9 mouse cellular contexts compared by ENCODE assay signal in genomic region chr5:108651823-108652222, GRCm38 (mm10). TPM values are rescaled to one million over a fixed set of nuclear protein-coding genes. Genes with fewer than 3 reads are reported as not detected.
A peak's percentile ranks its signal among the peaks of the same experiment; 100 is the strongest.
DNase-seq lines count a peak whose midpoint lies in the region; ATAC-seq and TF ChIP-seq lines count a peak whose summit lies in the region.
"Had no signal": no experiment of that assay in that cellular context is flagged by ENCODE, and none has a peak within 500 bp of the region (broad histone marks: within the 10 kb centered on the region; RNA-seq: fewer than 3 reads in every experiment).

No protein-coding gene starts in this region.

- no peak overlapping the region for H3K4me2 ChIP-seq in heart, embryonic 12.5 days
- no peak overlapping the region for H3K4me2 ChIP-seq in hindbrain, embryonic 13.5 days
- no peak overlapping the region for H3K4me2 ChIP-seq in limb, embryonic 12.5 days
- H3K4me2 ChIP-seq in midbrain, embryonic 15.5 days: no peak overlapping the region

- no peak for DNase-seq in heart, adult 2 months
- peak; percentile 75 for DNase-seq in MN1 (ENCODE audit: low spot score)
- DNase-seq in thymus, postnatal 14 days: peak; percentile 80

- no peaks in the 10 kb centered on the region for H3K79me2 ChIP-seq in heart, adult 2 months (replicated peaks; ENCODE audit: control insufficient read depth, insufficient read depth, low read length)

- H3K27ac ChIP-seq in heart, adult 2 months: no peak overlapping the region
- no peak overlapping the region for H3K27ac ChIP-seq in heart, embryonic 12.5 days (ENCODE audit: poor library complexity, severe bottlenecking)
- no peak overlapping the region for H3K27ac ChIP-seq in hindbrain, embryonic 13.5 days
- no peak overlapping the region for H3K27ac ChIP-seq in limb, embryonic 12.5 days
- H3K27ac ChIP-seq in midbrain, embryonic 15.5 days: no peak overlapping the region
- H3K27ac ChIP-seq: macrophage had no signal

- TF ChIP-seq EP300 in heart, adult 2 months (IDR thresholded peaks at IDR 0.05; ENCODE audit: insufficient read depth, low read depth, low read length): no peak

- peak; percentile 77 for TF ChIP-seq CTCF in heart, adult 2 months (IDR thresholded peaks at IDR 0.05)

- TF ChIP-seq POLR2A in heart, adult 2 months (IDR thresholded peaks at IDR 0.05; ENCODE audit: insufficient read depth, low read depth, low read length): no peak

- ATAC-seq in heart, embryonic 12.5 days (ENCODE audit: insufficient number of reproducible peaks, low FRiP score): no peak
- peak; percentile 81 for ATAC-seq in common myeloid progenitor, adult 5-6 weeks (replicated peaks; ENCODE audit: low read depth, poor library complexity, severe bottlenecking)
- peak; percentile 66 for ATAC-seq in hindbrain, embryonic 13.5 days (ENCODE audit: low FRiP score)
- ATAC-seq in limb, embryonic 12.5 days (ENCODE audit: insufficient number of reproducible peaks, insufficient read depth, low FRiP score, low TSS enrichment, low read depth): peak; percentile 32; the same call in 1 of the 2 replicates
- ATAC-seq in midbrain, embryonic 15.5 days (replicated peaks): peak; percentile 57

- no peaks in the 10 kb centered on the region for H3K9me3 ChIP-seq in heart, embryonic 12.5 days (replicated peaks)
- H3K9me3 ChIP-seq in hindbrain, embryonic 13.5 days: no peaks in the 10 kb centered on the region
- no peaks in the 10 kb centered on the region for H3K9me3 ChIP-seq in limb, embryonic 12.5 days
- no peaks in the 10 kb centered on the region for H3K9me3 ChIP-seq in midbrain, embryonic 15.5 days

- H3K9ac ChIP-seq in heart, adult 2 months (ENCODE audit: low read depth, low read length): no peak overlapping the region
- no peak overlapping the region for H3K9ac ChIP-seq in heart, embryonic 12.5 days
- no peak overlapping the region for H3K9ac ChIP-seq in hindbrain, embryonic 13.5 days
- no peak overlapping the region for H3K9ac ChIP-seq in limb, embryonic 12.5 days (replicated peaks)
- H3K9ac ChIP-seq in midbrain, embryonic 15.5 days: no peak overlapping the region

- no peaks in the 10 kb centered on the region for H3K27me3 ChIP-seq in heart, adult 2 months (ENCODE audit: control insufficient read depth, insufficient read depth, low read length)
- H3K27me3 ChIP-seq in heart, embryonic 12.5 days (replicated peaks): no peaks in the 10 kb centered on the region
- H3K27me3 ChIP-seq in hindbrain, embryonic 13.5 days: no peaks in the 10 kb centered on the region
- H3K27me3 ChIP-seq in limb, embryonic 12.5 days: no peaks in the 10 kb centered on the region
- no peaks in the 10 kb centered on the region for H3K27me3 ChIP-seq in midbrain, embryonic 15.5 days (replicated peaks)

- WGBS in heart, adult 2 months: 45% methylated on average over 1 of the region's 1 CpGs
- 48% methylated on average over 1 of the region's 1 CpGs for WGBS in heart, embryonic 12.5 days
- WGBS in hindbrain, embryonic 13.5 days: 55% methylated on average over 1 of the region's 1 CpGs
- WGBS in limb, embryonic 12.5 days: 58% methylated on average over 1 of the region's 1 CpGs
- WGBS in midbrain, embryonic 15.5 days: 65% methylated on average over 1 of the region's 1 CpGs

- no peaks in the 10 kb centered on the region for H3K36me3 ChIP-seq in heart, adult 2 months (ENCODE audit: control insufficient read depth, insufficient read depth, low read length)
- H3K36me3 ChIP-seq in heart, embryonic 12.5 days: peaks cover 92% of the 10 kb centered on the region
- H3K36me3 ChIP-seq in hindbrain, embryonic 13.5 days: peaks cover 88% of the 10 kb centered on the region
- H3K36me3 ChIP-seq in limb, embryonic 12.5 days: peaks cover 81% of the 10 kb centered on the region
- peaks cover 41% of the 10 kb centered on the region for H3K36me3 ChIP-seq in midbrain, embryonic 15.5 days (replicated peaks)

- H3K4me3 ChIP-seq in heart, adult 2 months: no peak overlapping the region
- no peak overlapping the region for H3K4me3 ChIP-seq in heart, embryonic 12.5 days
- H3K4me3 ChIP-seq in hindbrain, embryonic 13.5 days: no peak overlapping the region
- no peak overlapping the region for H3K4me3 ChIP-seq in limb, embryonic 12.5 days (replicated peaks)
- no peak overlapping the region for H3K4me3 ChIP-seq in midbrain, embryonic 15.5 days

- intact Hi-C loops in heart, adult 2 months (cut with DNase I): loop anchor here (5.0 kb wide), 1 partner anchor 225 kb away; no protein-coding TSS in a partner anchor

- no peaks in the 10 kb centered on the region for H3K4me1 ChIP-seq in heart, adult 2 months (ENCODE audit: control insufficient read depth, insufficient read depth, low read length)
- H3K4me1 ChIP-seq in heart, embryonic 12.5 days (replicated peaks): no peaks in the 10 kb centered on the region
- H3K4me1 ChIP-seq in hindbrain, embryonic 13.5 days (replicated peaks): no peaks in the 10 kb centered on the region
- no peaks in the 10 kb centered on the region for H3K4me1 ChIP-seq in limb, embryonic 12.5 days (replicated peaks)
- no peaks in the 10 kb centered on the region for H3K4me1 ChIP-seq in midbrain, embryonic 15.5 days

RNA-seq across cellular contexts. Expression of gene Idua, which starts 8.3 kb away (rescaled TPM):
- 10 to 100 TPM; 21.7 to 23.2 TPM for total RNA-seq in heart, adult 2 months (2021)
- 30.4 and 33.3 TPM in 2 replicates for polyA plus RNA-seq in heart, adult 2 months (2012; rRNA removed)
- 16.5 and 17.8 TPM in 2 replicates for polyA plus RNA-seq in heart, embryonic 12.5 days (2016; fragmentation: Nextera tagmentation; extraction: Ambion mirVana)
- 6.6 and 12.9 TPM in 2 replicates for total RNA-seq in common myeloid progenitor, adult 5-6 weeks (2017)
- polyA plus RNA-seq in hindbrain, embryonic 13.5 days (2015; fragmentation: Nextera tagmentation; extraction: Ambion mirVana): 9.8 and 12.3 TPM in 2 replicates
- polyA plus RNA-seq in limb, embryonic 12.5 days (2016; fragmentation: Nextera tagmentation; extraction: Ambion mirVana): 13.1 and 13.6 TPM in 2 replicates
- 12.1 and 15.9 TPM in 2 replicates for polyA plus RNA-seq in midbrain, embryonic 15.5 days (2015; fragmentation: Nextera tagmentation; extraction: Ambion mirVana)

RNA-seq across cellular contexts. Expression of gene Dgkq, which starts 17.6 kb away (rescaled TPM):
- total RNA-seq in heart, adult 2 months (2021): 1 to 10 TPM; 5.0 to 6.6 TPM
- 9.2 and 15.6 TPM in 2 replicates for polyA plus RNA-seq in heart, adult 2 months (2012; rRNA removed)
- 8.4 and 9.4 TPM in 2 replicates for polyA plus RNA-seq in heart, embryonic 12.5 days (2016; fragmentation: Nextera tagmentation; extraction: Ambion mirVana)
- total RNA-seq in common myeloid progenitor, adult 5-6 weeks (2017): 6.2 and 12.8 TPM in 2 replicates
- 23.8 and 27.2 TPM in 2 replicates for polyA plus RNA-seq in hindbrain, embryonic 13.5 days (2015; fragmentation: Nextera tagmentation; extraction: Ambion mirVana)
- polyA plus RNA-seq in limb, embryonic 12.5 days (2016; fragmentation: Nextera tagmentation; extraction: Ambion mirVana): 17.6 and 17.7 TPM in 2 replicates
- 33.9 and 36.7 TPM in 2 replicates for polyA plus RNA-seq in midbrain, embryonic 15.5 days (2015; fragmentation: Nextera tagmentation; extraction: Ambion mirVana)

RNA-seq across cellular contexts. Expression of gene Tmem175, which starts 22.3 kb away (rescaled TPM):
- 1 to 10 TPM; 8.3 to 9.6 TPM for total RNA-seq in heart, adult 2 months (2021)
- 26.1 and 36.0 TPM in 2 replicates for polyA plus RNA-seq in heart, adult 2 months (2012; rRNA removed)
- 18.5 and 18.6 TPM in 2 replicates for polyA plus RNA-seq in heart, embryonic 12.5 days (2016; fragmentation: Nextera tagmentation; extraction: Ambion mirVana)
- total RNA-seq in common myeloid progenitor, adult 5-6 weeks (2017): 17.2 and 19.9 TPM in 2 replicates
- 23.9 and 26.4 TPM in 2 replicates for polyA plus RNA-seq in hindbrain, embryonic 13.5 days (2015; fragmentation: Nextera tagmentation; extraction: Ambion mirVana)
- 17.8 and 21.8 TPM in 2 replicates for polyA plus RNA-seq in limb, embryonic 12.5 days (2016; fragmentation: Nextera tagmentation; extraction: Ambion mirVana)
- polyA plus RNA-seq in midbrain, embryonic 15.5 days (2015; fragmentation: Nextera tagmentation; extraction: Ambion mirVana): 25.3 and 26.6 TPM in 2 replicates

RNA-seq across cellular contexts. Expression of gene Gak, which starts 22.3 kb away (rescaled TPM):
- 10 to 100 TPM; 19.6 to 20.4 TPM for total RNA-seq in heart, adult 2 months (2021)
- 23.3 and 28.3 TPM in 2 replicates for polyA plus RNA-seq in heart, adult 2 months (2012; rRNA removed)
- 42.5 and 43.2 TPM in 2 replicates for polyA plus RNA-seq in heart, embryonic 12.5 days (2016; fragmentation: Nextera tagmentation; extraction: Ambion mirVana)
- total RNA-seq in common myeloid progenitor, adult 5-6 weeks (2017): 102 and 105 TPM in 2 replicates
- 48.8 and 49.1 TPM in 2 replicates for polyA plus RNA-seq in hindbrain, embryonic 13.5 days (2015; fragmentation: Nextera tagmentation; extraction: Ambion mirVana)
- polyA plus RNA-seq in limb, embryonic 12.5 days (2016; fragmentation: Nextera tagmentation; extraction: Ambion mirVana): 48.1 and 57.8 TPM in 2 replicates
- 54.9 and 56.9 TPM in 2 replicates for polyA plus RNA-seq in midbrain, embryonic 15.5 days (2015; fragmentation: Nextera tagmentation; extraction: Ambion mirVana)

RNA-seq across cellular contexts. Expression of gene Slc26a1, which starts 23.5 kb away (rescaled TPM):
- total RNA-seq in heart, adult 2 months (2021): not detected
- polyA plus RNA-seq in heart, adult 2 months (2012; rRNA removed): 0.06 and 0.12 TPM in 2 replicates
- polyA plus RNA-seq in heart, embryonic 12.5 days (2016; fragmentation: Nextera tagmentation; extraction: Ambion mirVana): 0.54 and 1.0 TPM in 2 replicates
- 3.9 and 5.1 TPM in 2 replicates for total RNA-seq in common myeloid progenitor, adult 5-6 weeks (2017)
- polyA plus RNA-seq in hindbrain, embryonic 13.5 days (2015; fragmentation: Nextera tagmentation; extraction: Ambion mirVana): 2.0 and 2.7 TPM in 2 replicates
- 1.1 and 1.7 TPM in 2 replicates for polyA plus RNA-seq in limb, embryonic 12.5 days (2016; fragmentation: Nextera tagmentation; extraction: Ambion mirVana)
- 4.0 and 4.1 TPM in 2 replicates for polyA plus RNA-seq in midbrain, embryonic 15.5 days (2015; fragmentation: Nextera tagmentation; extraction: Ambion mirVana)
- polyA plus RNA-seq: macrophage had no signal

Comparison
In these comparisons a context has a peak if more than half of its experiments do, and no peak if none do; other contexts are left out.
1. DNase-seq: peak in MN1 (single experiment) and thymus, postnatal 14 days (single experiment); none in heart, adult 2 months (0 of 2).